Mouse (Mus musculus) intestine, embryonic 14.5 days (tissue): ENCODE measurements around the gene Tbcd. TPM values are rescaled to one million over a fixed set of nuclear protein-coding genes. Genes with fewer than 3 reads are reported as not detected.

Source experiments
- ATAC-seq: fragments of 200-750 bp; cut with Nextera tagmentation; replicated peaks from 2 replicates; pipeline ENCODE4 v1.8.0; 2017; ENCODE audit warnings: low read depth, moderate number of reproducible peaks, moderate TSS enrichment, moderate library complexity; ENCODE audit not compliant: low FRiP score, low TSS enrichment
- DNase-seq: peaks from one replicate; pipeline ENCODE4 v3.0.0-alpha.2; 2018; ENCODE audit warnings: low spot score
- H3K27ac ChIP-seq: fragments of 300-500 bp; sonication (generic); 2 replicates; pipeline ENCODE4 v1.5.1; 2014; ENCODE audit warnings: low read depth, mild to moderate bottlenecking, control low read depth
- H3K27me3 ChIP-seq: fragments of 300-500 bp; sonication (generic); replicated peaks from 2 replicates; pipeline ENCODE4 v1.6.1; 2014; ENCODE audit warnings: low read length, control low read depth; ENCODE audit not compliant: control insufficient read depth, insufficient read depth
- H3K36me3 ChIP-seq: fragments of 300-500 bp; sonication (generic); 2 replicates; pipeline ENCODE4 v1.6.1; 2014; ENCODE audit warnings: low read length, control low read depth; ENCODE audit not compliant: control insufficient read depth, insufficient read depth
- H3K4me1 ChIP-seq: fragments of 300-500 bp; sonication (generic); replicated peaks from 2 replicates; pipeline ENCODE4 v1.6.1; 2014; ENCODE audit warnings: low read length, control low read depth, mixed read lengths; ENCODE audit not compliant: control insufficient read depth, insufficient read depth
- H3K4me2 ChIP-seq: fragments of 300-500 bp; sonication (generic); 2 replicates; pipeline ENCODE4 v1.6.1; 2014; ENCODE audit warnings: low read length
- H3K4me3 ChIP-seq: fragments of 300-500 bp; sonication (generic); 2 replicates; pipeline ENCODE4 v1.5.1; 2014; ENCODE audit warnings: low read depth, low read length, control low read depth, mixed read lengths
- H3K9ac ChIP-seq: fragments of 300-500 bp; sonication (generic); 2 replicates; pipeline ENCODE4 v1.6.1; 2014; ENCODE audit warnings: mild to moderate bottlenecking, low read length
- H3K9me3 ChIP-seq: fragments of 300-500 bp; sonication (generic); 2 replicates; pipeline ENCODE4 v1.6.1; 2016; ENCODE audit warnings: low read length, control low read depth; ENCODE audit not compliant: control insufficient read depth
- WGBS: fragments of 180-500 bp; shearing (Covaris S2); extraction: QIAGEN DNeasy Blood & Tissue Kit; methylation state at CpG from one replicate; pipeline ENCODE4 v1.1.7; 2014; 5-methylcytosine and 5-hydroxymethylcytosine counted together
- polyA plus RNA-seq: library from polyadenylated mRNA; unstranded; fragments of >200 nt; fragmentation: Nextera tagmentation; extraction: Ambion mirVana; gene quantifications from 2 replicates; pipeline ENCODE4 v1.2.1, GENCODE M21; 2014

The Tbcd gene
- polyA plus RNA-seq, 1 experiment from 2014 or later, result 41.7 TPM

DNA sequence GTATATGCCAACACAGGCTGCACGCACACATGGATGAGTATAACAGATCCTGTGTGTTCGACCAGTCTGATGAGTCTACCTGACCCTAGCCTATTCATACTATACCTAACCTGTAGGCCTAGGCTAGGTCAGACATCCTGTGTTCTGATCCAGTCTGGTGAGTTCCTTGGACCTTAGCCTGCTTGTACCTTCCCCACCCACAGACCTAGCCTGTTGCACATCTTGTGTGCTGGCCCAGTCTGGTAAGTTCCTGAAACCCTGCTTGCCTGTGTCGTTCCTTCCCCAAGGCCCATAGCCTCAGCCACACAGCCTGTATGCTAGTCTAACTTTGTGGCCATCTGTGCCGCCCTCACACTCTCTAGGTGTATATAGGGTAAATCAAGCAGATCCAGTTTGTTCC is 112.5 kb downstream of the Tbcd start:
- peaks cover 7% of the 10 kb centered on the region; the same call in 1 of the 2 replicates for H3K36me3 ChIP-seq
- WGBS, result 95% methylated on average over 4 of the region's 4 CpGs
- ATAC-seq, result no peak

DNA sequence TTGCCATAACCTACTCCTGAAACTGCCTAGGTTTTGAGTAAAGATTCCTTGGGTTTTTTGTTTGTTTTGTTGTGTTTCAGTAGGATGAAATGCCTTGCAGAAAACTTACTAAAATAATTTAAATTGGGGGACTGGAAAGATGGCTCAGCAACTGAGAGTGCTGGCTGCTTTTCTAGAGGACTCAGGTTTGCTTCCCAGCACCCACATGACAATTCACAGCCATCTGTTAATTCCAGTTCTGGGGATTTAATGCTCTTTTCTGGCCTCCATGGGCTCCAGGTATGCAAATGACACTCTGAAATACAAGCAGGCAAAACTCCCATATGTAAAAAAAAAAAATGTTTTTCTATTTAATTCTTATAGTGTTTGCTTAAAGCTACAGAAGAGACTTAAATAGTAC is 130.1 kb downstream of the Tbcd start:
- Histone ChIP-seq H3K4me3 (no peak overlapping the region), H3K36me3 (peaks cover 5% of the 10 kb centered on the region), H3K9ac (no peak overlapping the region), H3K27me3 (no peaks in the 10 kb centered on the region), H3K9me3 (no peaks in the 10 kb centered on the region), H3K27ac (no peak overlapping the region), H3K4me2 (no peak overlapping the region), H3K4me1 (no peaks in the 10 kb centered on the region)
- ATAC-seq (no peak), DNase-seq (no peak)

More for the DNA sequence above, 112.5 kb downstream of the Tbcd start:
- Histone ChIP-seq H3K9me3 (no peaks in the 10 kb centered on the region), H3K9ac (no peak overlapping the region), H3K4me3 (no peak overlapping the region), H3K27ac (no peak overlapping the region), H3K27me3 (no peaks in the 10 kb centered on the region), H3K4me1 (no peaks in the 10 kb centered on the region), H3K4me2 (no peak overlapping the region)
- DNase-seq, result no peak

DNA sequence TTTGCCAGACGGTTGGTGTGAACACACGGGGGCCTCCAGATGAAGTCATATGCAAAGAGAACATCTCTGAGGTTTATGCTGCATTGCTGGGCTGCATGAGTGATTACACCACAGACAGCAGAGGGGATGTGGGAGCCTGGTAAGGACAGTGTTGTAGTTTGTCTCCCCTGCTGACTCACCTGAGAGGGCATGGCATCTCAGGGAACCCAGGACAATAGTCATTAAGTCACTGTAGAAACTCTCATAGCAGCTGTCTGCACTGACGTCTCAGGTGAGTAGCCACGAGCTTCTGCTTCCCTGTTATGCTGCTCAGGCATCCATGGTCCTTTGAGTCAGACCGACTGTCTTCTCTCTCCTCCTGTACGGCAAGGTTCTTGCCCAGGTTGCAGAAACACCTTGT is 145.5 kb downstream of the Tbcd start:
- Histone ChIP-seq H3K9me3 (no peaks in the 10 kb centered on the region), H3K4me1 (no peaks in the 10 kb centered on the region), H3K36me3 (peaks cover 56% of the 10 kb centered on the region), H3K27ac (no peak overlapping the region), H3K4me2 (no peak overlapping the region), H3K9ac (no peak overlapping the region), H3K4me3 (no peak overlapping the region), H3K27me3 (no peaks in the 10 kb centered on the region)
- WGBS, result 90% methylated on average over 6 of the region's 6 CpGs
- DNase-seq (no peak), ATAC-seq (no peak)

DNA sequence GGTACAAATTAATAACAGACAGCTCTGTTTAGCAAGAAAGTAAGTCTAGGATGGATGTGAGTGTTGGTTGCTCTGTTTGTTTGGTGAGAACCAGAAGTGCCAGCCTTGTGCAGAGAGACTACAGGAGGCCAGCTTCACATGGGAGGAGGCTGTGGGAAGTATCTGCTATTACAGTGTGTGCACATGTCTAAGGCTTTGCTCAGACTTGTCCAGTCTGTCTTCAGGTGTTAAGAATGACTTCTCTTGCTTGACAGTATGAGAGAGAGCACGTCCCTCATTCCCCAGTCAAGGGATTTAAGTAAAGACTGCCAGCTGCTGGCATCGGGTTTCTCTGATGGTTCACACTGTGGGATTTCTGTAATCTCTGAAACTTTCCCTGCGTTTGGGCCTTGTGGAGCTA is 149.7 kb downstream of the Tbcd start:
- Histone ChIP-seq H3K4me3 (no peak overlapping the region), H3K36me3 (peaks cover 55% of the 10 kb centered on the region), H3K9me3 (no peaks in the 10 kb centered on the region), H3K27me3 (no peaks in the 10 kb centered on the region), H3K9ac (no peak overlapping the region), H3K4me2 (no peak overlapping the region), H3K4me1 (no peaks in the 10 kb centered on the region), H3K27ac (no peak overlapping the region)
- ATAC-seq, result no peak
- WGBS, result 76% methylated on average over 3 of the region's 3 CpGs
- no peak for DNase-seq

DNA sequence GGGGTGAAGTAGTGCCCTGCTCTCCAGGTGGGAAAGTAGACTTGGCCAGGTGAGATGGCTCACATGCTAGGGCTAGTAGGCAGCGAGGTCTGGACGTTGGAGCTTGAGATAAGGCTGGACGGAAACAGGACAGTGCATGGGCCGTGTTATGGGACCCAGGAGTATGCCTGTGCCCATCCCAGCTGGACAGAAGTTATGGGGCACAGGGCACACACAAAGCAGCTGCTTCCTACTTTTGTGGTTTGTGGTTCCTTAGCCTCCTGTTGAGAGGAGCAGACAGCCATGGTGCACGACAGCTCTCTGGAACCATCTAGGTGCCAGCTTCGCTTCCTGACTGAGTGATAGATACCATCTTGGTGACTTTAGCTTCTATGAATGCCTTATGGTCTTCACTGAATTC is 153.9 kb downstream of the Tbcd start:
- Histone ChIP-seq H3K4me1 (no peaks in the 10 kb centered on the region), H3K9ac (no peak overlapping the region), H3K4me2 (no peak overlapping the region), H3K27ac (no peak overlapping the region), H3K4me3 (no peak overlapping the region), H3K36me3 (peaks cover 54% of the 10 kb centered on the region), H3K27me3 (no peaks in the 10 kb centered on the region), H3K9me3 (no peaks in the 10 kb centered on the region)
- DNase-seq (no peak), ATAC-seq (no peak)
- 88% methylated on average over 6 of the region's 6 CpGs for WGBS

DNA sequence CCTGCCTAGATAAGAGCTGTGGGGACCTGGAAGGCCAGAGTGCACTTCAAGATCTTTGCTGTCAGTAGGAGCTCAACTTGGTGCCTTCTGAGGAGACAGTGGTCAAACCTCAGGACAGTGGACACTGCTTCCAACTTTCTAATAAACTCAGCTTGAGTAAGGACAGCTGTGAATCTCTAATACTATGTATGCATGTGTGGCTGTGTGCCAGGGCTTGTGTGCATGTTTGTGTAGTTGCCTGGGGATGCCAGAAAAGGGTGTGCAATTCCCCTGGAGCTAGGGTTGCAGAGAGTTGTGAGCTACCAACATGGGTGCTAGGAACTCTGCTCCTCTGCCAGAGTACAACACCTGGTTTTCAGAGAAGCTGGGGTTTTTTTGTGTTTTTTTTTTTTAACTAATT is 159.2 kb downstream of the Tbcd start:
- H3K4me1 ChIP-seq, result no peaks in the 10 kb centered on the region
- no peak overlapping the region for H3K9ac ChIP-seq
- H3K27me3 ChIP-seq, result no peaks in the 10 kb centered on the region
- no peak overlapping the region for H3K4me2 ChIP-seq
- H3K27ac ChIP-seq, result no peak overlapping the region
- peaks cover 41% of the 10 kb centered on the region for H3K36me3 ChIP-seq
- ATAC-seq (no peak), DNase-seq (no peak)
- no peaks in the 10 kb centered on the region for H3K9me3 ChIP-seq
- no peak overlapping the region for H3K4me3 ChIP-seq

DNA sequence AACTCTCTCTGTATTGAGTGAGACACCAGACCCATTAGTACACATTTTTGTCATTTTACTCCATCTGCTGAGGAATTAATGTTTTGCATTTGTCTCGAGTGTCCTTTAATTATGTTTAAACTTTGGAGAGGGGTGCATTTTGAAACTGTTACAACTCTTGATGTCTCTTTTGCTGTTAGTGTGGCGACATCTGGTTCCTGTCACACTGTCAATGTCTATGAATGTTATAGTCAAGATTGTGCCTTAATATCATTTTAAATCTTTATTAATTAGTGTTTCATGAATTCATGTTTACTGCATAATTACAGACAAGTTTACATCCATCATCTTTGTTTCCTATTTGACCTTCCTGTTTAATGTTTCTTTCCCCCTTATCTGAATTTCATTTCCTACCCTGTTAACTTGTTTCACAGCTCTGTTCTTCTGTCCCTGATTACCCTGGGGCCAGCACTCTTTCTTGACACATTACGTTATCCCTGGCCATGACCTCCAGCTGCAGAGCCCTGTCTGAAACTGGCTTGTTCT is 164.3 kb downstream of the Tbcd start:
- Histone ChIP-seq H3K27me3 (no peaks in the 10 kb centered on the region), H3K4me3 (no peak overlapping the region), H3K4me1 (no peaks in the 10 kb centered on the region), H3K4me2 (no peak overlapping the region), H3K9ac (no peak overlapping the region), H3K36me3 (peaks cover 57% of the 10 kb centered on the region), H3K27ac (no peak overlapping the region), H3K9me3 (no peaks in the 10 kb centered on the region)
- DNase-seq, result no peak
- WGBS, result 54% methylated on average over 3 of the region's 3 CpGs
- ATAC-seq, result no peak

DNA sequence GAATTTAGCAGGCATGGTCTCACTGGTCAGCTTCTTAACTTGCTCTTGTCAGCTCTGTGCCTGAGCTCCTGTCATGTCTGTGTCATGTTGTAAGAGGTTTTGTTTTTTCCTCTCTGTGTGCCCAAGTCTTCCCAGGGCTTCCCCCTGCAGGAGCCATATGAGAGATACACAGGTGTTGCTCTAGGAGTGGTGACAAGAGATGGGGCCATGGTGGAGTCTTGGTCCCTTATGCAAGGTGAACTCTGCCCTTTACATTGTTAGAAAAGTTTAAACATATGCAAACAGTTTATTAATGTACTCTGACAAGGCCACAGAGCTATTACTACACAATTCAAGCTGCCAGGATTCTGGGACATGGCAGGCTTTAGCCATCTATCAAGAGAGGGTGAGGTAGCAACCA is 164.8 kb downstream of the Tbcd start:
- Histone ChIP-seq H3K4me1 (no peaks in the 10 kb centered on the region), H3K36me3 (peaks cover 58% of the 10 kb centered on the region), H3K4me2 (no peak overlapping the region), H3K9ac (no peak overlapping the region), H3K27ac (no peak overlapping the region), H3K27me3 (no peaks in the 10 kb centered on the region), H3K9me3 (no peaks in the 10 kb centered on the region), H3K4me3 (no peak overlapping the region)
- ATAC-seq, result no peak
- no peak for DNase-seq

DNA sequence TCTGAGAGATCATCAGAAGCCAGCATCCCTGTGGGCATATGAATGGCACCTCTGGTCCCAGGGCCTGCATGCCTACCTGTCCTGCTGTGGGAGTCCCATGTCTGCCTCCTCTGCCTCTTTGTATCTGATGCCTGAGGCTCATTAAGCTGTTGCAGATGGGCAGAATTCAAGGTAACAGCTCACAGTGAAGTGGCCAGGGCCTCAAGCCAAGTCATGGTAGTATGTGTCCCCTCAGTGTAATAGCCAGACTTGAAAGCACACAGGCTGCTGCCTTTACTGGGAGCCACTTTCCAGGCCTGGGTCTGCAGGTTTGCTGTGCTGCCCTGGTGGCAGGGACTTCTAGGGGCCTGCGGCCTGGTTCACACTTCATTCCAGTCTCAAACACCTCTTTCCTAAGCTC is 165.6 kb downstream of the Tbcd start:
- WGBS, result 90% methylated on average over 1 of the region's 1 CpGs
- Histone ChIP-seq H3K9ac (no peak overlapping the region), H3K36me3 (peaks cover 65% of the 10 kb centered on the region), H3K9me3 (no peaks in the 10 kb centered on the region), H3K4me2 (no peak overlapping the region), H3K27me3 (no peaks in the 10 kb centered on the region), H3K4me1 (no peaks in the 10 kb centered on the region), H3K27ac (no peak overlapping the region), H3K4me3 (no peak overlapping the region)
- DNase-seq, result no peak
- no peak for ATAC-seq
